Mouse (Mus musculus): ENCODE measurements around the gene Tnfrsf14. TPM values are rescaled to one million over a fixed set of nuclear protein-coding genes. Genes with fewer than 3 reads are reported as not detected.

The Tnfrsf14 gene
- polyA plus RNA-seq, 1 experiment from 2014 or later: 0.78 TPM

- no peaks in the 10 kb centered on the region for H3K27me3 ChIP-seq (ENCODE audit: insufficient read depth, low read length)
- 60% methylated on average over 6 of the region's 6 CpGs for WGBS
- ATAC-seq (ENCODE audit: insufficient read depth): no peak
Measured at GRCm38 (mm10) chr4:154873186-154873585, 55.2 kb downstream of the Tnfrsf14 start.

More at GRCm38 (mm10) chr4:154873186-154873585, 55.2 kb downstream of the Tnfrsf14 start:
- H3K4me2 ChIP-seq: no peak overlapping the region
- no peak for TF ChIP-seq CTCF (IDR thresholded peaks at IDR 0.05; ENCODE audit: low read depth)
- H3K4me3 ChIP-seq (ENCODE audit: low read depth, low read length): no peak overlapping the region
- H3K27ac ChIP-seq (ENCODE audit: low read depth): no peak overlapping the region
- no peak overlapping the region for H3K9ac ChIP-seq
- H3K4me1 ChIP-seq (ENCODE audit: insufficient read depth): no peaks in the 10 kb centered on the region
- H3K36me3 ChIP-seq (ENCODE audit: insufficient read depth): no peaks in the 10 kb centered on the region
- DNase-seq: no peak
- H3K9me3 ChIP-seq (ENCODE audit: low read depth, low read length): no peaks in the 10 kb centered on the region

Other genes with a start within 250 kb of the Tnfrsf14 start
- 0.12 and 0.30 TPM in 2 replicates for gene Ttc34, start 91.1 kb downstream of the Tnfrsf14 start, polyA plus RNA-seq (2014; fragmentation: Nextera tagmentation; extraction: Ambion mirVana)
- gene Mmel1, start 59.0 kb downstream of the Tnfrsf14 start, polyA plus RNA-seq (2014; fragmentation: Nextera tagmentation; extraction: Ambion mirVana): 0.13 and 0.19 TPM in 2 replicates
- 37.4 and 39.9 TPM in 2 replicates for gene Fam213b, start 29.4 kb downstream of the Tnfrsf14 start, polyA plus RNA-seq (2014; fragmentation: Nextera tagmentation; extraction: Ambion mirVana)
- 0.14 and 0.15 TPM in 2 replicates for gene Hes5, start 32.4 kb upstream of the Tnfrsf14 start, polyA plus RNA-seq (2014; fragmentation: Nextera tagmentation; extraction: Ambion mirVana)
- 49.3 and 51.0 TPM in 2 replicates for gene Pank4, start 35.6 kb upstream of the Tnfrsf14 start, polyA plus RNA-seq (2014; fragmentation: Nextera tagmentation; extraction: Ambion mirVana)
- 5.2 and 6.7 TPM in 2 replicates for gene Plch2, start 128.2 kb upstream of the Tnfrsf14 start, polyA plus RNA-seq (2014; fragmentation: Nextera tagmentation; extraction: Ambion mirVana)
- 7.0 and 9.4 TPM in 2 replicates for gene Pex10, start 138.5 kb upstream of the Tnfrsf14 start, polyA plus RNA-seq (2014; fragmentation: Nextera tagmentation; extraction: Ambion mirVana)
- 160 and 177 TPM in 2 replicates for gene Rer1, start 157.8 kb upstream of the Tnfrsf14 start, polyA plus RNA-seq (2014; fragmentation: Nextera tagmentation; extraction: Ambion mirVana)
- gene Morn1, start 158.0 kb upstream of the Tnfrsf14 start, polyA plus RNA-seq (2014; fragmentation: Nextera tagmentation; extraction: Ambion mirVana): 5.2 TPM in 2 replicates